Mouse (Mus musculus) left cerebral cortex, postnatal 14 days (tissue): ENCODE results near the gene March4. TPM values are rescaled to one million over a fixed set of nuclear protein-coding genes. Genes with fewer than 3 reads are reported as not detected.

Experiments used
- total RNA-seq, 2 experiments: library from RNA; stranded (reverse); gene quantifications; 2 replicates each; pipeline ENCODE4 v1.2.3; 2021

Gene March4
- total RNA-seq, 2 experiments from 2014 or later, result 38.4 to 40.4 TPM

Other genes with a start within 250 kb of the March4 start
- 10 to 100 TPM; 11.2 to 12.5 TPM for gene Xrcc5, start 229.5 kb downstream of the March4 start, total RNA-seq
- gene Smarcal1, start 46.3 kb upstream of the March4 start, total RNA-seq, result 10 to 100 TPM; 51.9 to 54.1 TPM
- not detected for gene Ankar, start 163.6 kb upstream of the March4 start, total RNA-seq
- gene Rpl37a, start 174.4 kb upstream of the March4 start, total RNA-seq, result 100 to 1,000 TPM; 499 to 507 TPM